Mouse (Mus musculus) adrenal gland, adult 18-20 months (tissue): ENCODE results near the gene L3mbtl4. TPM values are rescaled to one million over a fixed set of nuclear protein-coding genes. Genes with fewer than 3 reads are reported as not detected.

Experiments
- DNase-seq, 2 experiments: peaks; one replicate each; pipeline ENCODE4 v3.0.0; 2021 to 2022; ENCODE audit warnings: low spot score in 2 of 2
- long read RNA-seq, 2 experiments: library from polyadenylated mRNA; stranded (forward); transcript quantifications; one replicate each; pipeline ENCODE4 v2.0.0; 2021
- total RNA-seq, 2 experiments: library from RNA; stranded (reverse); gene quantifications; 1 replicate in 1 of 2; 2 replicates in 1 of 2; pipeline ENCODE4 v1.2.3; 2021

L3mbtl4 gene
- total RNA-seq: under 1 TPM; 0.20 to 0.42 TPM
- long read RNA-seq, experiment 1: 0 reads
- long read RNA-seq, experiment 2: 0 reads

- DNase-seq: peak; percentile 3 to 23
Observed at GRCm38 (mm10) chr17:68273527-68273926, at the start of gene L3mbtl4. Gene L3mbtl4, plus strand, starts transcription at chr17:68273797.

GRCm38 (mm10) chr17:68230484-68230883, 43.1 kb upstream of the L3mbtl4 start:
- DNase-seq: no peak

- DNase-seq: no peak
Observed at GRCm38 (mm10) chr17:68235380-68235779, 38.2 kb upstream of the L3mbtl4 start.

- DNase-seq: no peak
Observed at GRCm38 (mm10) chr17:68236992-68237391, 36.6 kb upstream of the L3mbtl4 start.

GRCm38 (mm10) chr17:68240171-68240570, 33.4 kb upstream of the L3mbtl4 start:
- DNase-seq: no peak

- no peak for DNase-seq
Observed at GRCm38 (mm10) chr17:68264835-68265557, 8.6 kb upstream of the L3mbtl4 start.

GRCm38 (mm10) chr17:68273954-68274353, 357 bp downstream of the L3mbtl4 start:
- DNase-seq: no peak

- no peak for DNase-seq
Observed at GRCm38 (mm10) chr17:68275138-68275537, 1.5 kb downstream of the L3mbtl4 start.

GRCm38 (mm10) chr17:68280915-68281314, 7.3 kb downstream of the L3mbtl4 start:
- no peak for DNase-seq

- DNase-seq: no peak
Observed at GRCm38 (mm10) chr17:68285119-68285782, 11.7 kb downstream of the L3mbtl4 start.

GRCm38 (mm10) chr17:68288094-68288493, 14.5 kb downstream of the L3mbtl4 start:
- no peak for DNase-seq

- no peak for DNase-seq
Observed at GRCm38 (mm10) chr17:68288699-68289098, 15.1 kb downstream of the L3mbtl4 start.

- DNase-seq: no peak
Observed at GRCm38 (mm10) chr17:68291713-68292364, 18.2 kb downstream of the L3mbtl4 start.

- no peak for DNase-seq
Observed at GRCm38 (mm10) chr17:68308381-68308780, 34.8 kb downstream of the L3mbtl4 start.

- DNase-seq: no peak
Observed at GRCm38 (mm10) chr17:68312286-68312927, 38.8 kb downstream of the L3mbtl4 start.

- no peak for DNase-seq
Observed at GRCm38 (mm10) chr17:68320940-68321339, 47.3 kb downstream of the L3mbtl4 start.

GRCm38 (mm10) chr17:68322607-68323006, 49.0 kb downstream of the L3mbtl4 start:
- DNase-seq: no peak

GRCm38 (mm10) chr17:68332225-68332624, 58.6 kb downstream of the L3mbtl4 start:
- no peak for DNase-seq

GRCm38 (mm10) chr17:68333382-68333781, 59.8 kb downstream of the L3mbtl4 start:
- DNase-seq: no peak

- no peak for DNase-seq
Observed at GRCm38 (mm10) chr17:68338917-68339553, 65.4 kb downstream of the L3mbtl4 start.

- DNase-seq: no peak
Observed at GRCm38 (mm10) chr17:68357687-68358086, 84.1 kb downstream of the L3mbtl4 start.
